Mouse (Mus musculus) bone marrow, adult 2 months (tissue): Measurements from ENCODE around the gene Dll1.

Experiments used
- CTCF ChIP-seq: fragments of 200-500 bp; IDR thresholded peaks from 2 replicates; pipeline ENCODE4 v1.5.1; 2011; ENCODE audit warnings: low read length, control low read depth; ENCODE audit not compliant: control insufficient read depth, insufficient read depth
- POLR2A ChIP-seq: fragments of 200-500 bp; IDR thresholded peaks from 2 replicates; pipeline ENCODE4 v1.6.1; 2011; ENCODE audit warnings: low read depth, mild to moderate bottlenecking, control low read depth, low read length, borderline replicate concordance; ENCODE audit not compliant: control insufficient read depth

DNA sequence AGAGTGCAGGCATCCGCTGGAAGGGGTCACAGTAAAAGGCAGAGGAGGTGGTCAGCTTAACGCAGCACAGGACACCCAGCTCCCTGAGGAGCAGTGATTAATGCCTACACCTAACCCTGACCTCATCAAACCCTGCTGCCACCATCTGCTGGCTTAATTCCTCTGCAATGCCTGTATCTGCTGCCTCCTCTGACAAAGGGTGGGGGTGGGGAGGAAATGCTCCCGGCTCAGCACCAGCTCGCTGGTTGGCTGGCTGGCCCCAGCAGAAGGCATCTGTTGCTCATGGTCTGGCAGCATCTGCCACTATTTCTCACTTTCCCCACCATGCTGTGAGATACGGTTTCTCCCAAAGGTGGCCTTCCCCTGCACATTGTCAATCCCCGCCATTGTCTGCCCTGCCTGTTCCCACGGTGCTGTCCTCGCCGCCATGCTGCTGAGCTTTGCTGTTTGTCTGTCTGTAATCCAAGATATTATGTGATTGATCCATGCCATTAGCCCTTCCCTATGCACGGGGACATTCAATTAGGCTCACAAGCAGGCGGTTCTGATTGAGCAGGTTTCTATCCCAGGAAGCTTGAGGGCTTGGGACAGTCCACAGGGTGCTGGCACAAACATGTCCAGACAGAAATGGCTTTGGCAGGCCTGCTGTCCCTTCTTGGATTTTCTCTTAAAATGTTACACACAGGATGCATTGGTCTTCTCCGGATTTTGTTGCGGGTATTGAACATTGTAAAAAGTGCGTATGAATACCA lies 33.4 kb downstream of the Dll1 start:
- TF ChIP-seq CTCF (no peak), POLR2A (no peak)
